Mouse (Mus musculus) lung, postnatal 25 days (tissue): ENCODE data around the gene Calm1.
"Not testable (repeated sequence)": the region's sequence is repeated elsewhere in the genome, so short reads cannot be mapped to it uniquely, and the experiment has no call there.

Experiments used
- DNase-seq: peaks from one replicate; pipeline ENCODE4 v3.0.0; 2022; ENCODE audit warnings: low spot score

Calm1 gene

GRCm38 (mm10) chr12:100194181-100194580 is 5.1 kb upstream of the Calm1 start:
- DNase-seq: no peak

DNA sequence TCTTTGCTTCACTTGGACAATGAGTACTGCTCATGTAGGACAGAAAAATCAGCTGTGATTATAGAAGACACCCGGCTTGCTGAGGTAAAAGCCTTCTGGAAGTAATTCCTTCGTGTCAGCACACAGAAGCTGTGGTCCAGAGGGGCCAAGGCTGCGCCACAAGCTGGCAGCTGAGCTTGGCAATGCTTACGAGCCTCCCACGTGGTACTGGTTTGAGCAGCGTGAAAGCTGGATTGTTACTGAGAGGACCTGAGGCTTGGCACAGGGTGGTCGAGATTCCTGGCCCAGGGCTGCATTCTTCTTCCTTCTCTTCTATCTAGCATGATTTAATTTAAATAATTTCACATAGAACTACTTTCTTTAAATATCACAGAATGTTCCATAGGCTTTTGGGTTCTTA is 2.4 kb upstream of the Calm1 start:
- DNase-seq: no peak

- DNase-seq: peak; percentile 61
Measured at GRCm38 (mm10) chr12:100199891-100200644, 833 bp downstream of the Calm1 start.

DNA sequence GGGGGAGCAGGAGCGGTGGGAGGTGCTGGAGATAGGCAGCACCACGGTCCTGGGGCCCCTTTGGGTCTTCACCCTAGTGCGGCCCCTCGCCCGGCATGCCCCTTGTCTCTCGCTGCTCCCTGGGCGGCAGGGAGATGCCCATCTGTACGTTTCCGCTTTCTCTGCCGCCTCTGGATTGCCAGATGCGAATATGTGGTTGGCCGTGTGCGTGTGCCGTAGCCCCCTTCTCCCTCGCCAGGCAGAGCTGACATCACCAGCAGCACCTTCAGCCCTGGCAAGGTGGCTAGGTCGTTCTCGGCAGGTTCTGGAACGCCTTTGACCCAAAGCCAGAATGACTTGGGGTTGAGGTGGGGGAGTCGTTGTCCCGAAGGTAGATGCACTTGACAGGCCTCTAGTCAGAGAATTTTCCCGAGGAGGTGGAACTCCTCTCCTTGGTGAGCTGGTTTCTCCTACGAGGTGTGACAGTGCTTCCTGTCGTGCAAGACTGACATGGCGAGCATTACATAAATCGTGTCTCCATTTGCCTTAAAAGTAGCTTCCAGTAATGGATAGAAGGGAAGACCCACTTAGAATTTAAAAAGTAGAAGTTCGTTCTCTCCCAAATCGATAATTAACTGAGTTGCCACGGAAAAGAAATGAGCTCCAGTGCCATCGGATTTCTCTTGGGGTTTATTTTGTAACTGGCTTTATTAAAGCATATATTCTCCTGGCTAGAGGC is 1.6 kb downstream of the Calm1 start:
- no peak for DNase-seq

DNA sequence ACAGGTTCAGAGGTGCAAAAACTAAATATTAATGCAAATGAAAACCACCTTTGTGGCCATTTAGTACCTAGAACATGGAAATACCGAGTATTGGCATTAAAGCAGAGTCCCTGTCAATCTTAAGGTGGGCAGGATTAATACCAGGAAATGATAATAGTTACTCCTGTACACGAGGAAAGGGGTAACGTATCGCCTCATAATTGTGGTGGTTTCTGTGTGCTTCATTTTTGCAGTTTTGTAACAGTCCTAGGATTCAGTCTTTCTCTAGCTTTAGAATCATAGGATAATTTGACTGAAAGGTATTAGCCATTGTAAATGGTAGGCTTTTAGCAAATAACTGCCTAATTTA is 2.1 kb downstream of the Calm1 start:
- DNase-seq: no peak

DNA sequence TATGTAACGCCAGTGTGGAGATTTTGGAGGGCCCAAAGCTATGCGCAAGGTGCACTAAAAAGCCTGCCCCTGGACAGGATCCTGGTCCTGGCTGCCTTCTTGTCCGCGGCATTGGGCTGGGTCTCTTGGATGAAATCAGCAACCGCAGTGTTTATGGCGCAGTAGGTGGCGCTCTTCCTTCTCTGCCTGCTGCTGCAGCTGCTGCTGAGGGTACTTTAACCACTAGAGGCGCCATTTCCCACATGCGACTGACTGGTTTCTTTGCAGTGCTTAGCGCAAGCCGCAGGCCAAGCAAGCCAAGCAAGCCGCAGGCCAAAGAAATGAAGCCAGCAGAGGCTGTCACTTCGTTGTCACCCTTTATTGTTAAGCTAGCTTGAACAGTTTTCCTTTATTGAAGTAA is 2.6 kb downstream of the Calm1 start:
- peak; percentile 96 for DNase-seq

DNA sequence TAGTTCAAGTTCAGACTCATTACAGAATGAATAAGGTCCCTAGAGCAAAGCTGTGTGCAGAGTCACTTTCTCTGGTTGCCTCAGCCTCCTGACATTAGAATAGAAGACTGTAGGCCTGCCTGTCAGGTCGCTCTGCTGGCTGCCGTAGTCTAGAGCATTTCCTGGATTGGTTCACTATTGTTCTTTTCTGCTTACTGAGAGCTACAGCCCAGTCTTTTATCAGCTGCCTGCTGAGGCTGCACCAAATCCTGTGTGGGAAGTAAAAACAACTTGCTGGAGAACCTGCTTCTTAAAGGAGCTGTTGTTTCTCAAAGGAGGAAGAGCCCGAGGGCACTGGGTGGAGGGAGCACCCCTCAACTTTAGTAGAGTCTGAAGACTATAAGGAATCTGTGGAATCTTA is 4.5 kb downstream of the Calm1 start:
- no peak for DNase-seq

DNA sequence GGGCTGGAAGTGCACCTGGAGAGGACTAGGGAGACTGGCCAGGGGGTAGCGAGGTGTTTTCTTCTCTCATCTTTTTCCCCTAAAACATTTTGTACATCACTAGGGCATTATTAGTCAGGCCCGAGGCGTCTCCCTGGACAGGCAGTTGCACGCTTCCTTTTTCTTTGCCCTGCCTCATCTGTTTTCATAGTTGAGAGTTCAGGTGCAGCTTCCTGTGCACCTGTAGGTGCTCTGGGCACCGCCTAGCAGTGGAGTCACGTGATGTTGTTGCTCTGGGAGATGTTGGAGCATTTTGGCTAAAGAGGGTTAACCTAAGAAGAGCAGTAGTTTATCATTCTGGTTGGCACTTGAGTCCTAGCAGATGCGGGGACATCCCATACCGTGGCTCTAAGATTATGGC is 5.9 kb downstream of the Calm1 start:
- DNase-seq: no peak

DNA sequence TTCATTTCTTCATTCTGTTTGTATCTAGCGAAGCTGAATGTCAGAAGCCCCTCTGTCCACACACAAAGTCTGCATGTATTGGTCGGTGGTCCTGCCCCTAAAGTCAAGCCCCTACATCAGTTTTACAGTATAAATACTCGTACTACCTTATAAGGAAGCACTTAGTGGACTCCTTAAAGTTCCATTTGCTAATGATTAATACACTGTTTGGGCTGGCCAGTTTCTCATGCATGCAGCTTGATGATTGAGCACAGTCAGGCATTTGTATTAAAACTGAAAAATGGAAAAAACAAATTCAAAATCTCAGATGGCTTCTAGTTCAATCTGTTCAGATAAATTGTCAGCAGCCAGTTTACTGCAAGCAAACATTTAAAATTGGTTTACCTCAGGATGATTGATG is 7.3 kb downstream of the Calm1 start:
- no peak for DNase-seq

DNA sequence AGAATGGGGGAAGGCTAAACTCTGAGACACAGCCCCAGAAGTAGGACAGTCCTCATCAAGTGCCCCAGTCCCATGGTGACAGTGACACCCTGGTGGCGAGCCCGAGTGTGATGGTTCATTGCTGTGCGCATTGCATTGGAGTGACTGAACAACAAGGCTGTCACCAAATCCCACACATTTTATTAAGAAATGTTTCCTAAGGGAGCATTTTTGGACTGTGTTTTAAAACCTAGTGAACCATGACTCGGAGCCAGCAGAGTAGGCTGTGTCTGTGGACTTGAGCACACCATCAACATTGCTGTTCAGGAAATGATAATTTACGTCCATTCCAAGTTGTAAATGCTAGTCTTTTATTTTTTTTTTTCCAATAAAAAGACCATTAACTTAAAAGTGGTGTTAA is 7.7 kb downstream of the Calm1 start:
- DNase-seq: no peak

DNA sequence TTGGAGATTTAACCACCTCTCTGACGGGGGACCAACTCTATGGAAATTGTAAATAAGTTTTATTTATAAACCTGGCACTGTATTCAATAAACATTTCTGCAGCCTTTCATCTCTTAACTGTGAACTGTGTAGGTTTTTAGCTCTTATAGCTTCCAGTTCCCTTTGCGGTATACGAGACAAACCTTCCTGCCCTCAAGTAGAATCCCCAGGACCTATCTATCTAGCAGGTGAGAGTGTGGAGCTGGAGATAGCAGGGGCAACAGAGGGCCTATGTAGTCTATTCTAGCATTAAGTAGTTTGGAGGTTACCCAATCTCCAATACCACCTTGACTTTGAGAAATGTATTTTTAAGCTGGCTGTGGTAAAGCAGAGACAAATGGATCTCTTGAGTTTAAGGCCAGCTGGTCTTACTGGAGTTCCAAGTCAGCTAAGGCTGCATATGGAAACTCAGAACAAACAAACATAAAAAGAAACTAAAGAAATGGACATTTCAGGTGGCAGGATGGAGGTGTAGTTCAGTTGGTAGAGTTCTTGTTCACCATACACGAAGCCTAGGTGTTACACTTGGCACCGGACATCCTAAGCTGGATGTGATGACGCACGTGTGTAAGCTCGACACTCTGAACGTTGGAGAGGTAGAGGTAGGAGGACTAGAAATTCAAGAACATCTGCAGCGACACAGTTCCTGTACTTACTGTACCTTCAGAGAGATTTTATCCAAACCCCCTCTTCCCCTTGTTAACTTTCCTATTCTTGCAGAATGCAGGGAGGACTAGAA is 10.7 kb downstream of the Calm1 start:
- no peak for DNase-seq

- no peak for DNase-seq
Measured at GRCm38 (mm10) chr12:100210973-100211372, 11.7 kb downstream of the Calm1 start.

GRCm38 (mm10) chr12:100211453-100212185 is 12.4 kb downstream of the Calm1 start:
- no peak for DNase-seq

- no peak for DNase-seq
Measured at GRCm38 (mm10) chr12:100212397-100212796, 13.2 kb downstream of the Calm1 start.

DNA sequence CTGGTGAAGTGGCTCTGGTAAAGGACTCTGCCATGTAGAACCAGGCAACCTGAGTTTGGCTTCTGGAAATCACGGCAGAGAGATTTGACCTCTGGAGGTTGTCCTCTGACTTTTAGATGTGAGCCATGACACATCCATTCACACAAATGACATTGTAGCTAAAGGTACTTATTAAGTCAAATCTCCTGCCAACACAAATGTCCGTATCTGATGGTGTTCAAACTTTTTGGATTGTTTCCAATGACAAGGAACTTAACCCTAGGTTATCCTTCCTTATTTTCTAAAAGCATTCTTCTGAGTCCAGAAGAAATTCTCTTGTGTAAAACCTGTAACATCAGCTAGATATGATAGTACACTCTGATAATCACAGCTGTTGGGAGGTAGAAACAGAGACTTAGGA is 13.9 kb downstream of the Calm1 start:
- no peak for DNase-seq

DNA sequence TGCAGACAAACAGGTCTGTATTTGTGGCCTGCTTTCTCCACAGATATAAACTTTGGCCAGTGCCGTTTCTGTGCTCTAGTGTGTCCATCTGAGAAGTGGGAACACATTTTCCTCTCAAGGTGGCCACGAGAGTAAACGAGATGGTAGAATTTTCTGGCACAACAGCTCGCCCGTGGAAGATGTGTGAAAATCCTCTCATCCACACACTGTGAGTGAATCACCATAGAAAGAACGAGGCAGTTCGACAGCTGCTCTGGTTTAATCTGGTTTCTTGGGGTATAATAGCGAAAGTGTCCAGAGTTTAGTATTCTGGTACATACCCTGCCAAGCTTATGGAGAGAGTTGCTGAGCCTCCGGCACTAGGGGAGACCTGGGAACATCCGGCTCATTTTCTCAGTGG is 14.9 kb downstream of the Calm1 start:
- DNase-seq: no peak

DNA sequence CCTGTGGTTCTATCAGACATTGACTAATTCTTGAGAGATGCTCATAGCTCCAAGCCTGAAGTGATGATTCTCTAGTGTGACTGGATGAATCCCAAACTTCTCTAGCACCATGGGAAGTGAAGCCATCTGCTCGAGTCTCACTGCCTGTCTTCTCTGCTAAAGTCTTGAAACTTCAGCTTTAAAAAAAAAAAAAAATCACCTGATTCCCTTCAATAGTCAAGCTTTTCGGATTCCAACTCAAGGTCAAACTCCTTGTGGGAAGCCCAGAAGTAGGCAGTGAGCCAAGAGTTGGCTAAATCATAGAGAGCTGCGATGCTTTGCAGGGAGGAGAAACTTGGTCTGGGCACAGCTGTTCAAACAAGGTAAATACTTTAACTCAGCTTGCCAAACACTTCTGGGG is 15.5 kb downstream of the Calm1 start:
- DNase-seq: peak; percentile 28

- DNase-seq: not testable (repeated sequence)
Measured at GRCm38 (mm10) chr12:100217087-100217486, 17.9 kb downstream of the Calm1 start.

DNA sequence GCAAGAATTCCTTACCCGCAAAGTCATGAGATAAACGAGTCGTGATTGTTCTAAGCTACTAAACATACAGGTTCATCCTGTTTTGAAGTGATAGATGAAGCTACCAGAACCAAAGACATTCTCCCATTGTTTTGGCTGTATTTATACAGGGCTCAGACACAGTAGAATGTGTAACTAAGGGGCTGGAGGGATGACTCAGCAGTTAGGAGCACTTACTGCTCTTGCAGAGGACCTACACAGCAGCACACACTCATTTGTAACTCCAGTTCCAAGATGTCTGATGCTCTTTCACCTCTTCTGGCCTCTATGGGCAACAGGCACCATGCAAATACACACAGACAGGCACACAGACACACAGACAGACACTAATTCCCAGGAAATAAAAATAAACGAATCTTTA is 20.8 kb downstream of the Calm1 start:
- DNase-seq: no peak

- DNase-seq: no peak
Measured at GRCm38 (mm10) chr12:100221608-100222321, 22.5 kb downstream of the Calm1 start.

GRCm38 (mm10) chr12:100222322-100222993 is 23.2 kb downstream of the Calm1 start:
- DNase-seq: no peak
